Mouse (Mus musculus) testis, postnatal 14 days (tissue): ENCODE data around the gene Fdxr.

Source experiments
- DNase-seq: peaks from one replicate; pipeline ENCODE4 v3.0.0; 2021; ENCODE audit warnings: low spot score

Fdxr gene

DNA sequence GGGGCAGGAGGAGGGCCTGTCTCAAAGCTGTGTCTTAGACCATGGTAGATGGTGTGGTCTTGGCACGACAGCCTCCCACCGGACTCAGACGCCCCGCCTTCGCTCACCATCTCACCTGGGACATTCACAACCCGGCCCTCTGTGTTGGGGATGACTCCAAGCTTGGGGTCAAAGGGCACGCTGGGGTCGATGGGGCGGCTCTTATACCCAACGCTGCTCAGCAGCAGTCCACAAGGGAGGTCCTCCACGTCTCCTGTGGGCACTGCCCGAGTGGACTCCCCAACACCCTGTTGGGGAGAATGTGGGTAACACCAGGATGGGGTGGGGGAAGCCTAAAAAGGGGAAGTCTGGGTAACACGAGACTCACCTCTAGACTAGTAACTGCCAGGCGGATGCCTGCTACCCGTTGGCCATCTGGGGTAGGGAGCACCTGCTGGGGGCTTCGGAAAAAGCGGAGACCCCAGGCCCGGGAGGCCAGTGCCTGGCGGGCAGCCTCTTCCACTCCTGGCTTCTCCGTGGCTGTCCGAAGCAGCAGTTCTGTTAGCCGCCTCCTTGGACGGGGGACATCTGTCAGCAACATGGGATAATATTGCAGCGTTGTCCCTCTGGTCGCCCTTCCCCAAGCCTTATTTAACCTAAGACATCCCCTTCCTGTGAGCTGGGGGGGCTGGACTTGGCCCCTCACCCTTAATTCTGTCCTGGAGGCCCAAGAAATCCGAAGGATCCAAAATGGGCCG, 7.4 kb downstream of the Fdxr start:
- DNase-seq: no peak

DNA sequence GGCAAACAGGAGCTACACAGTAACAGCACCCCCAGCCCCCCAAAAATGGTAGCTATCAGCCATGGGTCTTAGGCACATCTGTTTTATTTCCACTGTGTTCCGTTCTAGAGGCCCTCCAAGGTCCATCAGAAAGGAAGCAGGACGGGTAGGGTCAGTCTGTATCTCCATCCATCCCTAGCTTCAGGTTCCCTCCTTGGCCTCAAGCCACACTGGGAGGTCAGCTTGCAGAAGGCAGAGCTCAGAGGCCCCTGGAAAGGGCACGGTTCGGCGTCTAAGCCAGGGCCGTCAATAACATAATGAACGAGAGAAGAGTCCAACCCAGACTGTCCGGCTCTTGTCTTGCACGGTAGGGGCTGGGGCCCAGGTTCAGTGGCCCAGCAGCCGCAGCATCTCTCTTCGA, 8.9 kb downstream of the Fdxr start:
- DNase-seq: no peak

DNA sequence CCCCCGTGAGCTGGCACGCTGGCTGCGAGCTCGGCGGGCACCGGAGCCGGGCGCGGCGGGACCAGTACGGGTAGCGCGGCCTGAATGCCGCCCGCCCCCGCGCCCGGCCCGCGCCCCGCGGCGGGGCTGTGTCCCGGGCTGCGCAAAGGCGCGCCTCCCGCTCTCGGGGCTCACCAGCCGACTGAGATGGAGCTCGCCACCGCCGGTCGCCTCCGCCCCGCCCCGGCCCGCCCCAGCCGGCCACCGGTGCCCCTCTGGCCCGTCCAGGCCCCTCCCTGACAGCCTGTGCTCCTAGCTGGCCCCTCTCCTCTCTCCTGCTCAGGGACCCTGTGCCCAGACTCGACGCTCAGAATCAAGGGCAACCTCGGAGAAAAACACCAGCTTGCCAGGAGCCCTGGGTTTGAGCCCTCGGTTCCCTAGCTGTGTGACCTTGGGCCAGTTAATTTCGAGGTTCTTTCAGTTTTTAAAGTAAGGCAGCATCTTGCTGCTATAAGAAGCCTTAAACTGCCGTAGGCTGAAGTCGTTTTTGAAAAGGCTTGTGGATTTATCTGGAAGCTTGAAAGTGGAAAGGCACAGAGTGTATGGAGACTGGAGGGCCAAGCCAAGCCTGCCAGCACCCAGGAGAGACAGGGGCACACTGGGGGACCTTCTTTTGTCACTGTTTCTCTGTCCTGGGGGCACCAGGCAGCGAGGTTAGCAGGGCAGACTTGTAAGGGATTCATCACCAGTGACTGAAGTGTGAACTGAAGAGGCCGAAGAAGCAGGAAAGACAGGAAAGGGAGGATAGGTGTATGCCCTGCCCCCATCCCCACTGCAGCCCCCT, 9.6 kb downstream of the Fdxr start, which contains the start of gene Grin2c:
Grin2c (minus strand) TSS at position 183 of the 823 bp plus-strand sequence.
- no peak for DNase-seq

- DNase-seq: no peak
These were observed 10.5 kb downstream of the Fdxr start for GRCm38 (mm10) chr11:115266400-115266778.

GRCm38 (mm10) chr11:115265771-115266399, 11.0 kb downstream of the Fdxr start:
- DNase-seq: no peak

- no peak for DNase-seq
These were observed 11.8 kb downstream of the Fdxr start for GRCm38 (mm10) chr11:115264862-115265668.

DNA sequence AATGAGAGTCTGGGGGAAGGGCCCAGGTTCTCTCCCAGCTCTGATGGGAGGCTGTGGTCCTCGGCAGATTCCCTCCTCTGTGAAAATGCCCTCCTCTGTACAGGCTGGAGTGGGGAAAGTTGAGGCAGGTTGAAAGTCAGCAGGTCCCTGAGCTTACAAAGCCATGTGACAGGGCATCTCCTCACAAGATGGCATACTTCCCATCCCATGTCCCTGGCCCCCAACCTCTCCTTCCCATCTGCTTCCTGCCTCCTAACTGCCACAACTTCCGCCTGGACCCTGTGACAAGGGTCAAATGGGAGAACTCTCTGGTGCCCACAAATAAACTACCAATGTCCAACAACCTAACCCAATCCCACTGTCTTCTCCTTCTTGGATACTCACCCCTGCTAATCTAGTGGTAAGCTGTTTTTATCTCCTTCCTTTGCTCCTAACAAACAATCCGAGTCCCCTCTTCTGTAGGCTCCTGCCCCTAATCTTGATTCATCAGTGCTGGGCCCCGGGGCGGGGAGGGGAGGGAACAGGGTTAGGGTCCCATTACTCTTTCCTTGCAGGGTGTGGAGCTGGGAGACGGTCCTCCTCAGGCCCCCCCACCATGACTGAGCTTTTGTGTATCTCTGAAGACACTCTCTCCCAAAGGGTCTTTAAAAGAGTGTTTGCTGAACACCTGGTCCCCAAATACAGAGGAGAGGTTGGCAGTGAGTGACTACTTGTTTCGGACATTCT, 12.6 kb downstream of the Fdxr start:
- no peak for DNase-seq

DNA sequence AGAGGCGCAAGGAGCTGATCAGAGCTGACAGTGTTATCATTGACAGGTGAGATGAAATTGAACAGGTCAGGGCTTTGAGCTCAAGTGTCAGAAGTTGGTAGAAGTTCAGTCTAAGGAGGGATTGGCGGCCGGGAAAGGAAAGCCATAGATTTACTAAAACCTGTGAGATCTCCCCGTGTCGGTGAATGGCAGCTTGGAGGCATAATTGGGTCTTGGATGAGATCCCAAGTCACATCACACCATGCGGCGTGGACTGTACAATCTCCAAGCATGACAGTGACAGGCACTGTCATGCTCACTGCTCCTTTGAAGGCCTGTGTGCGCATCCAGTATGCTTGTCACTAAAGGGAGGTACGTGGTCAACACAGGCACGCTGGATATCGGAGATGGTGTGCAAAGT, 13.9 kb downstream of the Fdxr start:
- no peak for DNase-seq

- DNase-seq: no peak
These were observed 17.7 kb downstream of the Fdxr start for GRCm38 (mm10) chr11:115259134-115259533.

GRCm38 (mm10) chr11:115257775-115258510, 18.9 kb downstream of the Fdxr start:
- peak; percentile 60 for DNase-seq

DNA sequence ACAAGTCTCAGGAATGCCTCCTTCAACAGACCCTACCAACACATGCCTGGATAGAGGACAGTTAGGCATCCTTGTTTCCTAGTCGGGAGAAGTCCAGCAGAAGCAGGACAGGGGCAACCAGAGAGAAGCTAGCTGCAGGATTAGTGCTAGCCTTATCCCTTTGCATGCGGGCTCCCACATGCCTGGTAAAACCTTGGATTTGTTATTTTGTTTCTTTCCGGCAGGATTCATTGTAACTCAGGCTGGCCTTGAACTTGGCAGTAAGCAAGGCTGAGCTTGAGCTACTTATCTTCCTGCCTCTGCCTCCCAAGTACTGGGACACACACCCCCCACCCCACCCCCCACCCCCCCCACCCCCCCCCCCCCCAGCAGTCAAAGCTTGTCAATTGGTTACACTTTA, 25.6 kb downstream of the Fdxr start:
- DNase-seq: peak; percentile 83

DNA sequence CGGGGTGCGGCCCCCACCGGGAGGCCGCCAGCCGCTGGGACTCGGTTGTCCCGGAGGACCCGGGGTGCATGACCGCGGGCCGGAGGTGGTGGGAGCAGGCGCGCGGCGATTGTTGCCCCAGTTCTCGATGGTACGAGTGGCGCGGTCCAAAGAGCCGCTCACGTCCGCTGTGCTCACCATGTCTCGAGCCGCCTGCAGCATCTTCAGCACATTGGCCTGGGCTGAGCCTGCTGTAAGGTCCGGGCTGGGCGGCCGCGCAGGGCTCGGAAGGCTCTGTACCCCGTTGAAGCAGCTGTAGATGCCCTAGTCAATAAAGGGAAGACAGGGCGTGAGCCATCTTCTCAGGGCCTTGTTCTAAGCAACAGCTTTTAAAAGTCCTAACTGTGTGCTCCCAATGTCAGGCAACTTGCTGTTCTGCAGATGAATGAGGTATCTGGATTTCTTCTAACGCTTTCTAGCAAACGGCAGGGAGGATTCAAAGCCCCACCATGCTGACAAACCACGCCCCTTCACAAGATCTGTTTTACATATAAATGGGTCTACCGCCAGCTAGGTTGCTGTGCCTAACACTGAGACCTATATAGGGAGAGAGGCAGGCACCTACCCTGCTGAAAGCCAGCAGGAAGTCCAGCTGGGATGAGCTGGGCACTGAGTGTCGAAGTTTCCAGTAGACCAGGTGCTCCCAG, 26.3 kb downstream of the Fdxr start:
- no peak for DNase-seq

- no peak for DNase-seq
These were observed 27.0 kb downstream of the Fdxr start for GRCm38 (mm10) chr11:115249721-115250404.

DNA sequence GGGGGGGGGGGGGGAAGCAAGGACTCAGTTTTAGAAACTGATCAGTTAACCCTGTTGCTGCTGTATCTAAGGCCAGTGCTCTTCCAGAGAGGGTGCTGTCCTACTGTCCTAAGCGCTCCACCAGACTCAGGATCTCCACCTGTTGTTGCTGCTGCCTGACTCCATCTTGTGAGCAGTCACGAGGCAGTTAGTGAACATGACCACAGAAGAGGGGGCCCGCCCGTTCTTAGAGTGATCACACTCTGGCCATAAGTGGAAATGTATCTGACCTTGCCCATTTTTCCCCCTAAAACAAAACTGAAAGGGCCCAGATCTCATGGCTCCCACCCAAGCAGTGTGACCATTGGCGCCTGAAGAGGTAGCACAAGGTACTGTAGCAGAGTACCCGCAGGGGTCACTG, 28.9 kb downstream of the Fdxr start:
- DNase-seq: no peak

GRCm38 (mm10) chr11:115247240-115247639, 29.6 kb downstream of the Fdxr start:
- DNase-seq: no peak

GRCm38 (mm10) chr11:115246386-115246785, 30.5 kb downstream of the Fdxr start:
- no peak for DNase-seq

- DNase-seq: no peak
These were observed 32.0 kb downstream of the Fdxr start for GRCm38 (mm10) chr11:115244840-115245239.

- no peak for DNase-seq
These were observed 33.1 kb downstream of the Fdxr start for GRCm38 (mm10) chr11:115243783-115244182.

DNA sequence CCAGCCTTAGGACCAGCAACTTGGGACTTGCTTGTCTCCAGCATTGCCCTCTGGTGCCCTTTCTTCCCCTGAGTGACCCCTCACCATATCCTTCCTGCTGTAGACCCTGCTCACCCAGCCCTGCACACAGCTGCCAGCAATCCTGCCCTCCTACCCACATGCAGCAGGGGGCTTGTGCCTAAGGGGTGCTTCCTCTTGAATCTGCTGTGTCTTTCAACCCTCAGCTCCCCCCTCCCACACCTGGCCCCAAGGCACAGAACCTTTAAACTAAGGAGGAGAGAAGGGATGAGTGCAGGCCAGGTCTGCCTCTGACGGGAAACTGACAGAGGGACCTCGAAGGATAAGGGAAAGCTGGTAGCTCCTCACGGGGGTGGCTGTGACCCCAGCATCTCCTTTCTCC, 34.1 kb downstream of the Fdxr start:
- no peak for DNase-seq
